Mouse (Mus musculus): ENCODE data around the gene Plppr1. TPM values are rescaled to one million over a fixed set of nuclear protein-coding genes. Genes with fewer than 3 reads are reported as not detected.

The Plppr1 gene
- polyA plus RNA-seq, 1 experiment from 2014 or later: 3.9 TPM

DNA sequence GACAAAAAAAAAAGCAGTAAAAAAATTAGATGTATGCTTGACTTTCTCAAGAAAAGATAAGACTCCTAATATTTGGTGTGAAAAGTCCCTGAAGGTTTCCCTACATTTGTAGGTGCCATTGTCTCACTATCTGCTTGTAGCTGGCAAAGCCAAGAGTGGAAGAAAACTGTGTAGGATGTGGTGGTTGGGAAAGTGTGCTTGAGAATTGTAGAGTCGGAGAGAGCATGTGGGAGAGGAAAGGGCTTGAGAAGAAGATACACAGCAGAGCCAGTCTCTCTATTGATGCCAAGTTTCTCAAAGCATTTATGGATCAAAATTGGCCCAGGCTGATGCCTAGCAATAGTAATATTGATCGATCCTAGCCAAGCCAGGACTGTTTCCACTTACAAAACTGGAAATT, 16.8 kb downstream of the Plppr1 start:
- WGBS: 86% methylated on average over 2 of the region's 2 CpGs
- Histone ChIP-seq H3K27me3 (no peaks in the 10 kb centered on the region), H3K9me3 (no peaks in the 10 kb centered on the region), H3K36me3 (no peaks in the 10 kb centered on the region), H3K4me1 (no peaks in the 10 kb centered on the region), H3K4me3 (no peak overlapping the region), H3K9ac (no peak overlapping the region), H3K4me2 (replicated peaks) (no peak overlapping the region), H3K27ac (no peak overlapping the region)
- no peak for ATAC-seq (ENCODE audit: low FRiP score, low read depth)

DNA sequence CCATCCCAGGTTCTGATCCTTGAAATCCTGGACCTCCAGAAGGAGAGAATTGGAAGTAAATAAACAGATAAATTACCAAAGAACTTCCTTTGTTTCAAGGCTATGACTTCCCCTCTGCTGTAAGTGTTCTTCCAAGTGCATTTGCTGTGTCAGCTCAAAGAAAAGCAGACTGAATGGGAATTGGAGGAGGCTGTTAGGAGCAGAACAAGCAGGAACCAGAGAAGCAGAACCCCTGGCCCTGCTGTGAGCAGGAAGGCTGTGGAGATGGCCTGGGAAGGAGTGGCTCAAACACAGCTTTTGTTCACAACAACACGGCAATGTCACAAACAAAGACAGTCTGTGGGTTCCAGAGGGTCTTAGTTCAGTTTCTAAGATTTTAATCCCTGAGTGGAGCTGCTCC, 20.3 kb downstream of the Plppr1 start:
- Histone ChIP-seq H3K9ac (no peak overlapping the region), H3K4me2 (replicated peaks) (no peak overlapping the region), H3K36me3 (no peaks in the 10 kb centered on the region), H3K4me3 (no peak overlapping the region), H3K4me1 (no peaks in the 10 kb centered on the region), H3K27me3 (no peaks in the 10 kb centered on the region), H3K27ac (no peak overlapping the region), H3K9me3 (no peaks in the 10 kb centered on the region)
- no peak for ATAC-seq (ENCODE audit: low FRiP score, low read depth)
- WGBS: 45% methylated on average over 1 of the region's 1 CpGs

- no peak overlapping the region for H3K9ac ChIP-seq
- H3K27ac ChIP-seq: no peak overlapping the region
- WGBS: 58% methylated on average over 3 of the region's 3 CpGs
- H3K27me3 ChIP-seq: no peaks in the 10 kb centered on the region
- no peaks in the 10 kb centered on the region for H3K9me3 ChIP-seq
- H3K4me3 ChIP-seq: no peak overlapping the region
- no peak for ATAC-seq (ENCODE audit: low FRiP score, low read depth)
- no peaks in the 10 kb centered on the region for H3K36me3 ChIP-seq
- no peak overlapping the region for H3K4me2 ChIP-seq (replicated peaks)
- no peaks in the 10 kb centered on the region for H3K4me1 ChIP-seq
These were observed 29.1 kb downstream of the Plppr1 start for GRCm38 (mm10) chr4:49088205-49088604.

GRCm38 (mm10) chr4:49090461-49090860, 31.4 kb downstream of the Plppr1 start:
- Histone ChIP-seq H3K9ac (no peak overlapping the region), H3K27me3 (no peaks in the 10 kb centered on the region), H3K36me3 (no peaks in the 10 kb centered on the region), H3K4me2 (replicated peaks) (no peak overlapping the region), H3K4me1 (no peaks in the 10 kb centered on the region), H3K27ac (no peak overlapping the region), H3K9me3 (no peaks in the 10 kb centered on the region), H3K4me3 (no peak overlapping the region)
- WGBS: 95% methylated on average over 1 of the region's 1 CpGs
- ATAC-seq (ENCODE audit: low FRiP score, low read depth): no peak

DNA sequence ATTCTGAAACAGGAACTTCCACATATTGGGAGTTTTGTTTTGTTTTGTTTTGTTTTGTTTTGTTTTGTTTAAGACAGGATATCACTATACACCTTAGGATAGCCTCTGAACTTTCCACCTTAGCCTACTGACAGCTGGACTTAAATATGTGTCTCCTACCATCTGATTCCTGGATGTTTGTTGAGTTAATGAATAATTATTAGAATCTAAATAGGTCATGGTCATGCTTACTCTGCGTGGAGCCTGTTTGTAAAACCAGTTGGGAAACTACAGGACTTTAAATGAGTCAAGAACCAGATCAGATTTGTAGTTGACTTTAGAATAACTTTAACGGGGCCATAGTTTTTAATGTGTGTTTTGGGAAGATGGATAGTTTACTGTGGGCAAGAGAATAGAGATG, 40.4 kb downstream of the Plppr1 start:
- H3K36me3 ChIP-seq: no peaks in the 10 kb centered on the region
- no peaks in the 10 kb centered on the region for H3K4me1 ChIP-seq
- WGBS: 80% methylated on average over 2 of the region's 2 CpGs
- H3K9me3 ChIP-seq: no peaks in the 10 kb centered on the region
- H3K4me2 ChIP-seq (replicated peaks): no peak overlapping the region
- H3K9ac ChIP-seq: no peak overlapping the region
- no peak overlapping the region for H3K27ac ChIP-seq
- no peak for ATAC-seq (ENCODE audit: low FRiP score, low read depth)
- H3K27me3 ChIP-seq: no peaks in the 10 kb centered on the region
- no peak overlapping the region for H3K4me3 ChIP-seq

DNA sequence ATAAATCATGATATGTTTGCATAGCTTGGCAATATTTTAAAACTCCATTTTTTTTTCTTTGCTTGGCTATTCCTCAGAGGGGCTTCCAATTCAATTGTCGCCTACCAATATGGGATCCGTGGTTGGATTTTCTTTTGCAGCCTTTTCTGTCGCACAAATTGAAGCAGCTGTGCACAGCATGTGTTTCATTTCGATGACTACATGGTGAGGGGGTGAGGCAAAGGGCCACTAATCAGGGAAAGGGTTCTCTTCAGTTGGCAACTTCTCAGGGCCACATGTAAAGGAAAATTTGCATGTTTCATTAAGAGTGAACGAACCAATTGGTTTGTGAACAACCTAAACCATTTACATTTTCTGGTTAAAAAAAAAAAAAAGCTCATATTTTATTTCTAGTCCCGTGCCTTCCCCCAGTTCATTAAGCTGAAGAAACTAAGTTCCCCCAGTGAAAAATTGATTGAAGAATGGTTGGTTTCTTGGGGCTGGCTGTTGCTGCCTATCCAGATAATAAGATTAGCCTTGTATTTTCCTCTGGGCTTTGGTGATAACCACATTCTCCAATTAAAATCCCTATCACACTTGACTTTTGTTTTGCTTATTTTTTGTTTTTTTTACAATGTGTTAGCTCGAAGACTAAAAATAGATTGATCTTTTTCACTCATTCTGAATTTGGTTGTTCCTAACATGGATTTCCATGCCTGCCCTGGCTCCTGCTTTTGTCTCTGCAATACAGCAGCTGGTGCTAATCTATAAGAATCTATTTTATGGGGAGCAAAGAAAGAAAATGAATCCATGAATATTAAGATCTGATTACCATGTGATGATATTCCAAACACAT, 43.1 kb downstream of the Plppr1 start:
- 50% methylated on average over 7 of the region's 7 CpGs for WGBS
- H3K27ac ChIP-seq: no peak overlapping the region

GRCm38 (mm10) chr4:49102769-49103193, 43.7 kb downstream of the Plppr1 start:
- Histone ChIP-seq H3K9me3 (no peaks in the 10 kb centered on the region), H3K27me3 (no peaks in the 10 kb centered on the region), H3K4me2 (replicated peaks) (no peak overlapping the region), H3K27ac (no peak overlapping the region), H3K4me1 (no peaks in the 10 kb centered on the region), H3K36me3 (no peaks in the 10 kb centered on the region), H3K9ac (no peak overlapping the region), H3K4me3 (no peak overlapping the region)
- no peak for ATAC-seq (ENCODE audit: low FRiP score, low read depth)
- 86% methylated on average over 4 of the region's 4 CpGs for WGBS

More for the DNA sequence above, 43.1 kb downstream of the Plppr1 start:
- no peak overlapping the region for H3K9ac ChIP-seq
- H3K27me3 ChIP-seq: no peaks in the 10 kb centered on the region
- ATAC-seq (ENCODE audit: low FRiP score, low read depth): no peak
- no peak overlapping the region for H3K4me2 ChIP-seq (replicated peaks)
- H3K9me3 ChIP-seq: no peaks in the 10 kb centered on the region
- H3K4me3 ChIP-seq: no peak overlapping the region
- no peaks in the 10 kb centered on the region for H3K4me1 ChIP-seq
- no peaks in the 10 kb centered on the region for H3K36me3 ChIP-seq

DNA sequence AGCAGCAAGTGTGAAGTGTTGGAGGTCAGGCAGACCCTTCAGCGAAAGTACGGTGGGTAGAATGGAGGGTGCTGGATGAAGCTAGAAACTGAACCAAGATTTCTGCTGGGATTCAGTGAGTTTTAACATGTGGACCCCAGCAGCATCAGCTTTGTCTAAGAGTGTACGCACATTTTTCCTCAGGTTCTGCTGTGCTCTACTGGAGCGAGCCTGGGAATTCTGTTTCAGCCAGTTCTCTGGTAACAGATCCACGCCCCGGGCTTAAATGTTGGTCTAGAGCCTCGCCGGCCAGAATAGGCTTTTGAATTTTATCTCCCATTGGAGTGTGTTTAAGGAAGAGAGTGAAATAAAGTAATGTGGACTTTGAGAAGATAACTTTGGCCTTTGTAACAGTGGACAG, 45.8 kb downstream of the Plppr1 start:
- H3K27me3 ChIP-seq: no peaks in the 10 kb centered on the region
- H3K4me1 ChIP-seq: no peaks in the 10 kb centered on the region
- H3K9me3 ChIP-seq: no peaks in the 10 kb centered on the region
- no peak for ATAC-seq (ENCODE audit: low FRiP score, low read depth)
- no peak overlapping the region for H3K4me3 ChIP-seq
- no peak overlapping the region for H3K4me2 ChIP-seq (replicated peaks)
- no peaks in the 10 kb centered on the region for H3K36me3 ChIP-seq
- 72% methylated on average over 8 of the region's 8 CpGs for WGBS
- no peak overlapping the region for H3K27ac ChIP-seq
- H3K9ac ChIP-seq: no peak overlapping the region

- ATAC-seq (ENCODE audit: low FRiP score, low read depth): no peak
- WGBS: 87% methylated on average over 4 of the region's 4 CpGs
- H3K4me3 ChIP-seq: no peak overlapping the region
These were observed 48.8 kb downstream of the Plppr1 start for GRCm38 (mm10) chr4:49107895-49108294.

DNA sequence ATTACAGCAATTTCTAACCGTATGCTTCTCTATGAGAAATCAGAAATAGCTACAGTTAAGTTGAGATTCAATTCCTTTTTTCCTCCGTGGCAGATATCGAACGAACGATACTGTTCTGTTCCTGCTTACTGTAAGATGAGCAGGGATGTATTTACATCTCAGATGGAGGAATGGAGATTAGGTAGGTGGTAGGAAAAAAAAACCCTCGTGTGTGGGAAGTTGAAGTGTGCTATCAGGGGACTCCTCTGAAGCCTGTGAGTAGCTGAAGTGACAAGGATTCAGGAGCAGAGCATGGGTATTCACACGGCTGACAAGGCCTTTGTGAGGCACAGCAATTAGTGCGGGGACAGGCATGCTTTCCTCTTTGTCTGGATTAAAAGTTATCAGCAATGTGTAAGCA, 49.3 kb downstream of the Plppr1 start:
- Histone ChIP-seq H3K4me1 (no peaks in the 10 kb centered on the region), H3K9ac (no peak overlapping the region), H3K4me3 (no peak overlapping the region), H3K27ac (no peak overlapping the region), H3K9me3 (no peaks in the 10 kb centered on the region), H3K36me3 (no peaks in the 10 kb centered on the region), H3K27me3 (no peaks in the 10 kb centered on the region), H3K4me2 (replicated peaks) (no peak overlapping the region)
- WGBS: 82% methylated on average over 8 of the region's 8 CpGs
- no peak for ATAC-seq (ENCODE audit: low FRiP score, low read depth)

More at GRCm38 (mm10) chr4:49107895-49108294, 48.8 kb downstream of the Plppr1 start:
- Histone ChIP-seq H3K36me3 (no peaks in the 10 kb centered on the region), H3K27me3 (no peaks in the 10 kb centered on the region), H3K9me3 (no peaks in the 10 kb centered on the region), H3K4me2 (replicated peaks) (no peak overlapping the region), H3K9ac (no peak overlapping the region), H3K4me1 (no peaks in the 10 kb centered on the region), H3K27ac (no peak overlapping the region)

- Histone ChIP-seq H3K4me1 (no peaks in the 10 kb centered on the region), H3K9ac (no peak overlapping the region), H3K4me3 (no peak overlapping the region), H3K4me2 (replicated peaks) (no peak overlapping the region), H3K36me3 (no peaks in the 10 kb centered on the region), H3K27me3 (no peaks in the 10 kb centered on the region), H3K27ac (no peak overlapping the region), H3K9me3 (no peaks in the 10 kb centered on the region)
- WGBS: 49% methylated on average over 5 of the region's 5 CpGs
- no peak; the same call in 1 of the 2 replicates for ATAC-seq (ENCODE audit: low FRiP score, low read depth)
These were observed 50.9 kb downstream of the Plppr1 start for GRCm38 (mm10) chr4:49109989-49110388.

DNA sequence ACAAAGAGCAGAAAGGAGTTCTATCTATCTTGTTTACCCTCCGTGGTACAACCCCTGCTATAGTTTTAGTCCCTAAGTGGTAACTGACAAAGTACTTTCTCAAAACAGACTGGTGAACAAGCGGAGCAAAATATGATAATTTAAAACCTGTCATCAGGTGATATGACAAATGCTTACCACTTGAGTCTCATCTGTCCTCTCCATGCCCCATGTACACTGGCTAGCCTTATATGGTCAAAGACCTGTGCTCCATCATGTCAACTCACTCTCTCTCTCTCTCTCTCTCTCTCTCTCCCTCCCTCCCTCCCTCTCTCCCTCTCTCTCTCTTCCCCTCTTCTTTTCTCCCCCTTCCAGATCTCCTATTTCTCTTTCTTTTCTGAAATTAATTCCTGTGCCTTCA, 59.8 kb downstream of the Plppr1 start:
- H3K27me3 ChIP-seq: no peaks in the 10 kb centered on the region
- H3K9me3 ChIP-seq: no peaks in the 10 kb centered on the region
- no peaks in the 10 kb centered on the region for H3K36me3 ChIP-seq
- WGBS: 83% methylated on average over 2 of the region's 2 CpGs
- H3K27ac ChIP-seq: no peak overlapping the region
- H3K4me3 ChIP-seq: no peak overlapping the region
- no peak for ATAC-seq (ENCODE audit: low FRiP score, low read depth)
- no peaks in the 10 kb centered on the region for H3K4me1 ChIP-seq
- H3K9ac ChIP-seq: no peak overlapping the region
- no peak overlapping the region for H3K4me2 ChIP-seq (replicated peaks)

DNA sequence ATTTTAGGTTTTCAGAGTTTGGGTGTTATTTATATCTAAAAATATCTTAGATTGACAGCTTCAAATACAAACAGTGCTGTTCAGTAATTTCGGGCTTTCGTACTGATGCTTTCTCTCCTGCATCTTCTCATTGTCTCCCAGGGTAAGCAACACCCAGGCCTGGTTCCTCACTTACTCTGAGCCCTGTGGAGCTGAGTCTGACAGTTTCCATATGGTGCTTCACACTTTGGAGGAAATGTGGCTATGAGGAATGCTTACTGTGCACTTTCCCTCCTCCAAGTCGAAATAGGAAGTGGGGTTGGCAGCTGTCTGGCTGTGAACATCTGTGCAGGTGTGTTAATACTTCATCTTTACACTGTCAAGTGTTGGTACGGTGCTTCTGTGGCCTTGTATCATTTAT, 85.7 kb downstream of the Plppr1 start:
- Histone ChIP-seq H3K4me2 (replicated peaks) (no peak overlapping the region), H3K9ac (no peak overlapping the region), H3K27ac (no peak overlapping the region), H3K4me1 (0 out of 2 replicates have a peak, but pooled peaks cover 5% of the 10 kb centered on the region), H3K4me3 (no peak overlapping the region), H3K27me3 (no peaks in the 10 kb centered on the region), H3K36me3 (no peaks in the 10 kb centered on the region), H3K9me3 (no peaks in the 10 kb centered on the region)
- no peak for ATAC-seq (ENCODE audit: low FRiP score, low read depth)
- 60% methylated on average over 4 of the region's 4 CpGs for WGBS
